Mouse (Mus musculus): ENCODE measurements at regions not wholly inside any gene's neighbourhood (a gene's known extent, or its start where the extent isn't known, plus 50 kb on each side); places are given as distances from the start of the nearest gene placed in this dataset.

DNA sequence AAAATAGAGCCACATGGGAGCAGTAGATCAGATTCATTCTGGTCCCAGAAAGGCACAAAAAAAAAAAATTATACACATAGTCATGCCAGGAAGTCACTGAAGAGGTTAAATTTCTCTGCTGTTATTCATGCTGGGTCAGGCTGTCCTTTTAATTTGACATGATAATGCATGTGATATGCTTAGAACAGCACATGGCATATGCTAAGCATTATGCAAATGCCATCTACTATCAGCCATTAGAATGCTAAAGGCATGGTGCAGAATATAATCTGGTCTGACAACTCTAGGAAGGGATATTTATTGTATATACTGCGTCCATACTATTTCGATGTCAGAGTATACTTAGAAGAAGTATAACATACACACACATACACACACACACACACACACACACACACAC, 405.6 kb downstream of the AI429214 start:
- 0 out of 2 replicates have a peak, but pooled peaks have one; percentile 46 for ATAC-seq (ENCODE audit: low FRiP score, low TSS enrichment)
- H3K9ac ChIP-seq (replicated peaks; ENCODE audit: low read length): no peak overlapping the region
- no peaks in the 10 kb centered on the region for H3K36me3 ChIP-seq (ENCODE audit: control insufficient read depth, insufficient read depth, low read length)
- H3K9me3 ChIP-seq (ENCODE audit: control insufficient read depth, low read length): no peaks in the 10 kb centered on the region
- 83% methylated on average over 2 of the region's 2 CpGs for WGBS
- no peaks in the 10 kb centered on the region for H3K4me1 ChIP-seq (ENCODE audit: control insufficient read depth, insufficient read depth, low read length)
- DNase-seq: peak; percentile 18
- no peak overlapping the region for H3K27ac ChIP-seq (replicated peaks; ENCODE audit: low read depth, low read length)
- H3K4me2 ChIP-seq (ENCODE audit: low read length): no peak overlapping the region
- no peak overlapping the region for H3K4me3 ChIP-seq (replicated peaks; ENCODE audit: low read depth, low read length)
- H3K27me3 ChIP-seq (ENCODE audit: control insufficient read depth, insufficient read depth, low read length): no peaks in the 10 kb centered on the region

- Histone ChIP-seq H3K27me3 (ENCODE audit: control insufficient read depth, insufficient read depth, low read length) (no peaks in the 10 kb centered on the region), H3K36me3 (ENCODE audit: control insufficient read depth, insufficient read depth, low read length) (no peaks in the 10 kb centered on the region), H3K4me3 (replicated peaks; ENCODE audit: low read depth, low read length) (no peak overlapping the region), H3K4me2 (ENCODE audit: low read length) (no peak overlapping the region), H3K9me3 (ENCODE audit: control insufficient read depth, low read length) (no peaks in the 10 kb centered on the region), H3K4me1 (ENCODE audit: control insufficient read depth, insufficient read depth, low read length) (no peaks in the 10 kb centered on the region), H3K9ac (replicated peaks; ENCODE audit: low read length) (no peak overlapping the region), H3K27ac (replicated peaks; ENCODE audit: low read depth, low read length) (no peak overlapping the region)
- ATAC-seq (ENCODE audit: low FRiP score, low TSS enrichment) (no peak), DNase-seq (no peak)
- WGBS: 91% methylated on average over 2 of the region's 2 CpGs
Observed at GRCm38 (mm10) chr8:37422595-37422994, 429.2 kb downstream of the AI429214 start.

DNA sequence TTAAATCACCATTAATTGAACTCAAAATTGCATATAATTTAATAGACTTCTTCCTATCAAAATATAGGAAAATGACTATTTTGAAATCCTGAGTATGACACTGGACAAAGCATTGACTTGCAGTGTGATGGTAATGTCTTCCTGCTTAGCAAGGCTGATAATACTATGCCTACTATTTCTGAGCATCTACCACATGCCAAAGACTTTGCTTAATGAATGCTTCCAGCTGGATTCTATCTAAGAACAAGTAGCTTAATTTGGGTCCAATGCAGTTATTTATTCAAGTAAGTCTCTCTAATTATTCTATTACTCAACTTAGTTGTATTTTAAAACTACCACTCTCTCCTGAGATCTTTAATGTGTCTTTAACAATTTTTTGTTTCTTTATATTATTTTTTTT, 431.2 kb downstream of the AI429214 start:
- no peaks in the 10 kb centered on the region for H3K9me3 ChIP-seq (ENCODE audit: control insufficient read depth, low read length)
- H3K27me3 ChIP-seq (ENCODE audit: control insufficient read depth, insufficient read depth, low read length): no peaks in the 10 kb centered on the region
- DNase-seq (no peak), ATAC-seq (ENCODE audit: low FRiP score, low TSS enrichment) (no peak)
- no peak overlapping the region for H3K4me3 ChIP-seq (replicated peaks; ENCODE audit: low read depth, low read length)
- no peak overlapping the region for H3K9ac ChIP-seq (replicated peaks; ENCODE audit: low read length)
- no peak overlapping the region for H3K27ac ChIP-seq (replicated peaks; ENCODE audit: low read depth, low read length)
- H3K36me3 ChIP-seq (ENCODE audit: control insufficient read depth, insufficient read depth, low read length): no peaks in the 10 kb centered on the region
- no peak overlapping the region for H3K4me2 ChIP-seq (ENCODE audit: low read length)
- no peaks in the 10 kb centered on the region for H3K4me1 ChIP-seq (ENCODE audit: control insufficient read depth, insufficient read depth, low read length)

- DNase-seq (no peak), ATAC-seq (ENCODE audit: low FRiP score, low TSS enrichment) (no peak)
- 28% methylated on average over 4 of the region's 4 CpGs for WGBS
- Histone ChIP-seq H3K36me3 (ENCODE audit: control insufficient read depth, insufficient read depth, low read length) (no peaks in the 10 kb centered on the region), H3K4me1 (ENCODE audit: control insufficient read depth, insufficient read depth, low read length) (no peaks in the 10 kb centered on the region), H3K27ac (replicated peaks; ENCODE audit: low read depth, low read length) (no peak overlapping the region), H3K4me3 (replicated peaks; ENCODE audit: low read depth, low read length) (no peak overlapping the region), H3K9ac (replicated peaks; ENCODE audit: low read length) (no peak overlapping the region), H3K27me3 (ENCODE audit: control insufficient read depth, insufficient read depth, low read length) (no peaks in the 10 kb centered on the region), H3K9me3 (ENCODE audit: control insufficient read depth, low read length) (no peaks in the 10 kb centered on the region), H3K4me2 (ENCODE audit: low read length) (no peak overlapping the region)
Observed at GRCm38 (mm10) chr8:37428845-37429244, 435.4 kb downstream of the AI429214 start.

DNA sequence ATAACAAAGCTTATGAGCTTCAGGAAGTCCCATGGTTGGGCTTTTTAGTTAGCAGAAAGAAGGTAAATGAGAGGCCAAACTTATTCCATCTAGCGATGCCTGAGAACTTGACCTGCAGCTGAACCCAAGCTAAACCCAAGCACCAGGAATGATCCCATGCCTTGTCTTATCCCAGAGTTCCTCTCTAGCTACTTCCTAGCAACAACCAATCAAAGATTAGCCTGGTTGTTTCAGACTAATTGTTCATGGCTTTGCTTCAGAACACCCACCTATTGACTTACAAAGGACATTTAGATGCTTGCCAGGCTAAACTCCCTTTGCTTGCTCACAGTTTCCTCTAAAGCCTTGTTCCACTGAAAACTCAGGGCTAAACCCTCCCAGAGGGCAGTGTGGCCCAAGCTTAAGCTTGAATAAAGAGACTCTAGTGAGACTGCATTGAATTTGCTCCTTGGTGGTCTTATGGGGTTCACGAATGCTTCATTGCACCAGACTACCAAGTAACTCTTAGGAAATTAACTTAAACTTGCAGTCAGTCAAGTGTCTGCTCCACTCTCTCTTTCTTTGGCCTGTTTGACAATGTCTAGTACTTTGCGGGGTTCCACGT, 467.2 kb downstream of the AI429214 start:
- H3K27ac ChIP-seq (replicated peaks; ENCODE audit: low read depth, low read length): no peak overlapping the region
- H3K4me1 ChIP-seq (ENCODE audit: control insufficient read depth, insufficient read depth, low read length): no peaks in the 10 kb centered on the region
- no peaks in the 10 kb centered on the region for H3K9me3 ChIP-seq (ENCODE audit: control insufficient read depth, low read length)
- no peak for DNase-seq
- ATAC-seq (ENCODE audit: low FRiP score, low TSS enrichment): no peak
- no peak overlapping the region for H3K4me2 ChIP-seq (ENCODE audit: low read length)
- H3K36me3 ChIP-seq (ENCODE audit: control insufficient read depth, insufficient read depth, low read length): no peaks in the 10 kb centered on the region
- no peaks in the 10 kb centered on the region for H3K27me3 ChIP-seq (ENCODE audit: control insufficient read depth, insufficient read depth, low read length)
- WGBS: 72% methylated on average over 4 of the region's 4 CpGs
- no peak overlapping the region for H3K4me3 ChIP-seq (replicated peaks; ENCODE audit: low read depth, low read length)
- H3K9ac ChIP-seq (replicated peaks; ENCODE audit: low read length): no peak overlapping the region

GRCm38 (mm10) chr8:37465651-37466050, 472.2 kb downstream of the AI429214 start:
- Histone ChIP-seq H3K9ac (replicated peaks; ENCODE audit: low read length) (no peak overlapping the region), H3K27me3 (ENCODE audit: control insufficient read depth, insufficient read depth, low read length) (no peaks in the 10 kb centered on the region), H3K4me3 (replicated peaks; ENCODE audit: low read depth, low read length) (no peak overlapping the region), H3K4me1 (ENCODE audit: control insufficient read depth, insufficient read depth, low read length) (no peaks in the 10 kb centered on the region), H3K9me3 (ENCODE audit: control insufficient read depth, low read length) (no peaks in the 10 kb centered on the region), H3K36me3 (ENCODE audit: control insufficient read depth, insufficient read depth, low read length) (no peaks in the 10 kb centered on the region), H3K27ac (replicated peaks; ENCODE audit: low read depth, low read length) (no peak overlapping the region), H3K4me2 (ENCODE audit: low read length) (no peak overlapping the region)
- ATAC-seq (ENCODE audit: low FRiP score, low TSS enrichment) (no peak), DNase-seq (no peak)

- H3K27me3 ChIP-seq (ENCODE audit: control insufficient read depth, insufficient read depth, low read length): no peaks in the 10 kb centered on the region
- 81% methylated on average over 1 of the region's 1 CpGs for WGBS
- H3K4me2 ChIP-seq (ENCODE audit: low read length): no peak overlapping the region
- no peak overlapping the region for H3K27ac ChIP-seq (replicated peaks; ENCODE audit: low read depth, low read length)
- H3K4me3 ChIP-seq (replicated peaks; ENCODE audit: low read depth, low read length): no peak overlapping the region
- no peaks in the 10 kb centered on the region for H3K36me3 ChIP-seq (ENCODE audit: control insufficient read depth, insufficient read depth, low read length)
- no peak overlapping the region for H3K9ac ChIP-seq (replicated peaks; ENCODE audit: low read length)
- ATAC-seq (ENCODE audit: low FRiP score, low TSS enrichment): no peak
- no peak for DNase-seq
- no peaks in the 10 kb centered on the region for H3K9me3 ChIP-seq (ENCODE audit: control insufficient read depth, low read length)
- no peaks in the 10 kb centered on the region for H3K4me1 ChIP-seq (ENCODE audit: control insufficient read depth, insufficient read depth, low read length)
Observed at GRCm38 (mm10) chr8:37467656-37468055, 474.3 kb downstream of the AI429214 start.

All from midbrain, embryonic 14.5 days (tissue).